Mouse (Mus musculus) hematopoietic stem cell, adult 5-6 weeks (primary cell): ENCODE results near the gene Nlrp4c. TPM values are rescaled to one million over a fixed set of nuclear protein-coding genes. Genes with fewer than 3 reads are reported as not detected.
"Not testable (repeated sequence)": the region's sequence is repeated elsewhere in the genome, so short reads cannot be mapped to it uniquely, and the experiment has no call there.

ENCODE experiments used
- ATAC-seq, 2 experiments: fragments of 125-278 bp in 1 of 2; replicated peaks in 1 of 2; 2 replicates each; pipeline ENCODE4 v1.8.0; 2016 to 2017; ENCODE audit warnings: inconsistent platforms in 2 of 2, mild to moderate bottlenecking in 2 of 2, moderate number of reproducible peaks in 2 of 2, low read depth in 1 of 2, moderate TSS enrichment in 1 of 2; ENCODE audit not compliant: low FRiP score in 2 of 2, poor library complexity in 2 of 2, severe bottlenecking in 2 of 2, insufficient read depth in 1 of 2, low TSS enrichment in 1 of 2
- total RNA-seq: library from RNA; stranded (forward); fragments of 172-1452, 232-1000 nt; gene quantifications from 2 replicates; pipeline ENCODE4 v1.2.3, GENCODE M21; 2017

The Nlrp4c gene
- not detected in 2 replicates for total RNA-seq

GRCm38 (mm10) chr7:6044861-6045260 is at the start of gene Nlrp4c:
TSS of gene Nlrp4c (plus strand) at chr7:6045161.
- ATAC-seq, result no peak

- no peak for ATAC-seq
These were observed 34.1 kb upstream of the Nlrp4c start, which contains the start of gene Vmn1r65 for GRCm38 (mm10) chr7:6010910-6011309. TSS of gene Vmn1r65 (minus strand) at chr7:6011010.

GRCm38 (mm10) chr7:6119501-6119900 is 74.5 kb downstream of the Nlrp4c start:
- no peak for ATAC-seq

GRCm38 (mm10) chr7:6120104-6120503 is 75.1 kb downstream of the Nlrp4c start:
- peak in 1 of 2 experiments; percentile 33; a peak in 1 of 4 replicates for ATAC-seq

- ATAC-seq, result not testable (repeated sequence)
These were observed 76.2 kb downstream of the Nlrp4c start for GRCm38 (mm10) chr7:6121128-6121527.

GRCm38 (mm10) chr7:6126690-6127448 is 81.9 kb downstream of the Nlrp4c start:
- peak; percentile 87 to 92 for ATAC-seq

GRCm38 (mm10) chr7:6130346-6130745 is 85.4 kb downstream of the Nlrp4c start:
- ATAC-seq, result no peak

- no peak for ATAC-seq
These were observed 87.7 kb downstream of the Nlrp4c start for GRCm38 (mm10) chr7:6132646-6133045.

GRCm38 (mm10) chr7:6136497-6136896 is 91.5 kb downstream of the Nlrp4c start:
- ATAC-seq, result no peak

GRCm38 (mm10) chr7:6139295-6139694 is 94.3 kb downstream of the Nlrp4c start:
- no peak for ATAC-seq

GRCm38 (mm10) chr7:6143991-6144531 is 99.1 kb downstream of the Nlrp4c start:
- no peak; a peak in 1 of 4 replicates for ATAC-seq

- ATAC-seq, result no peak
These were observed 100.6 kb downstream of the Nlrp4c start for GRCm38 (mm10) chr7:6145423-6146188.

- no peak for ATAC-seq
These were observed 101.4 kb downstream of the Nlrp4c start for GRCm38 (mm10) chr7:6146194-6146981.

- ATAC-seq, result no peak
These were observed 102.0 kb downstream of the Nlrp4c start for GRCm38 (mm10) chr7:6146982-6147325.

- ATAC-seq, result no peak
These were observed 102.7 kb downstream of the Nlrp4c start for GRCm38 (mm10) chr7:6147688-6148087.

GRCm38 (mm10) chr7:6151266-6151665 is 106.3 kb downstream of the Nlrp4c start:
- no peak for ATAC-seq

GRCm38 (mm10) chr7:6152036-6152435 is 107.1 kb downstream of the Nlrp4c start:
- ATAC-seq, result no peak
